Mouse (Mus musculus) neural tube, embryonic 14.5 days (tissue): ENCODE results near the gene B230307C23Rik. TPM values are rescaled to one million over a fixed set of nuclear protein-coding genes. Genes with fewer than 3 reads are reported as not detected.
"Not testable (repeated sequence)": the region's sequence is repeated elsewhere in the genome, so short reads cannot be mapped to it uniquely, and the experiment has no call there.

ENCODE experiments used
- ATAC-seq: fragments of 200-750 bp; cut with Nextera tagmentation; 2 replicates; pipeline ENCODE4 v1.8.0; 2017; ENCODE audit warnings: low read depth, mild to moderate bottlenecking, moderate TSS enrichment, moderate library complexity
- H3K27ac ChIP-seq: fragments of 300-500 bp; sonication (generic); 2 replicates; pipeline ENCODE4 v1.5.1; 2014; ENCODE audit warnings: low read depth, mild to moderate bottlenecking, control low read depth, low read length, moderate library complexity, mixed read lengths
- H3K27me3 ChIP-seq: fragments of 300-500 bp; sonication (generic); 2 replicates; pipeline ENCODE4 v1.6.1; 2014; ENCODE audit warnings: low read length; ENCODE audit not compliant: control insufficient read depth, insufficient read depth
- H3K36me3 ChIP-seq: fragments of 300-500 bp; sonication (generic); 2 replicates; pipeline ENCODE4 v1.6.1; 2014; ENCODE audit warnings: low read length, mixed read lengths; ENCODE audit not compliant: control insufficient read depth, insufficient read depth
- H3K4me1 ChIP-seq: fragments of 300-500 bp; sonication (generic); 2 replicates; pipeline ENCODE4 v1.6.1; 2014; ENCODE audit warnings: low read length; ENCODE audit not compliant: control insufficient read depth, insufficient read depth
- H3K4me2 ChIP-seq: fragments of 300-500 bp; sonication (generic); 2 replicates; pipeline ENCODE4 v1.6.1; 2014; ENCODE audit warnings: mild to moderate bottlenecking, low read depth, low read length, control low read depth
- H3K4me3 ChIP-seq: fragments of 300-500 bp; sonication (generic); 2 replicates; pipeline ENCODE4 v1.5.1; 2014; ENCODE audit warnings: low read depth, low read length, control low read depth, mixed read lengths
- H3K9ac ChIP-seq: fragments of 300-500 bp; sonication (generic); replicated peaks from 2 replicates; pipeline ENCODE4 v1.6.1; 2014; ENCODE audit warnings: low read depth, mild to moderate bottlenecking, control low read depth, low read length, mixed read lengths
- H3K9me3 ChIP-seq: fragments of 300-500 bp; sonication (generic); 2 replicates; pipeline ENCODE4 v1.6.1; 2016; ENCODE audit warnings: low read length; ENCODE audit not compliant: control insufficient read depth
- WGBS: fragments of 180-500 bp; shearing (Covaris S2); extraction: QIAGEN DNeasy Blood & Tissue Kit; methylation state at CpG from one replicate; pipeline ENCODE4 v1.1.7; 2014; 5-methylcytosine and 5-hydroxymethylcytosine counted together
- polyA plus RNA-seq: library from polyadenylated mRNA; unstranded; fragments of >200 nt; fragmentation: Nextera tagmentation; extraction: Ambion mirVana; gene quantifications from 2 replicates; pipeline ENCODE4 v1.2.1, GENCODE M21; 2014

Gene B230307C23Rik
- polyA plus RNA-seq, 1 experiment from 2014 or later, result 35.7 TPM

GRCm38 (mm10) chr16:97991517-97991916 lies 5.6 kb upstream of the B230307C23Rik start:
- Histone ChIP-seq H3K4me3 (no peak overlapping the region), H3K4me2 (no peak overlapping the region), H3K9ac (no peak overlapping the region), H3K9me3 (no peaks in the 10 kb centered on the region), H3K36me3 (no peaks in the 10 kb centered on the region), H3K4me1 (no peaks in the 10 kb centered on the region), H3K27me3 (no peaks in the 10 kb centered on the region), H3K27ac (no peak overlapping the region)
- 86% methylated on average over 2 of the region's 2 CpGs for WGBS
- no peak for ATAC-seq

- not testable (repeated sequence) for H3K4me1 ChIP-seq, H3K9ac ChIP-seq, H3K9me3 ChIP-seq, H3K4me2 ChIP-seq, H3K36me3 ChIP-seq, H3K27ac ChIP-seq, H3K4me3 ChIP-seq, ATAC-seq, H3K27me3 ChIP-seq
- 78% methylated on average over 3 of the region's 3 CpGs for WGBS
Observed at GRCm38 (mm10) chr16:97992477-97992876, 4.6 kb upstream of the B230307C23Rik start.

- Histone ChIP-seq H3K9ac (0 out of 2 replicates have a peak overlapping the region, but pooled peaks have one; percentile 11), H3K4me1 (0 out of 2 replicates have a peak, but pooled peaks cover 6% of the 10 kb centered on the region), H3K4me2 (peak overlapping the region; percentile 84), H3K36me3 (no peaks in the 10 kb centered on the region), H3K27ac (no peak overlapping the region), H3K4me3 (peak overlapping the region; percentile 48), H3K9me3 (no peaks in the 10 kb centered on the region), H3K27me3 (no peaks in the 10 kb centered on the region)
- WGBS, result 13% methylated on average over 1 of the region's 1 CpGs
- no peak for ATAC-seq
Observed at GRCm38 (mm10) chr16:97995849-97996615, 1.1 kb upstream of the B230307C23Rik start.

- Histone ChIP-seq H3K4me2 (peak overlapping the region; percentile 84), H3K27ac (peak overlapping the region; percentile 39; the same call in 1 of the 2 replicates), H3K4me3 (peak overlapping the region; percentile 48), H3K9ac (peak overlapping the region; percentile 51; the same call in 1 of the 2 replicates)
- H3K36me3 ChIP-seq, H3K4me1 ChIP-seq, H3K27me3 ChIP-seq, H3K9me3 ChIP-seq: not testable (repeated sequence)
- peak; percentile 83 for ATAC-seq
- under 1% methylated on average over 8 of the region's 8 CpGs for WGBS
Observed at GRCm38 (mm10) chr16:97997383-97997731, 242 bp downstream of the B230307C23Rik start.

- Histone ChIP-seq H3K36me3 (no peaks in the 10 kb centered on the region), H3K27me3 (no peaks in the 10 kb centered on the region), H3K4me3 (no peak overlapping the region), H3K4me2 (no peak overlapping the region), H3K27ac (no peak overlapping the region), H3K9ac (no peak overlapping the region), H3K4me1 (no peaks in the 10 kb centered on the region), H3K9me3 (peaks cover 7% of the 10 kb centered on the region; the same call in 1 of the 2 replicates)
- no peak for ATAC-seq
- 94% methylated on average over 3 of the region's 3 CpGs for WGBS
Observed at GRCm38 (mm10) chr16:98022081-98022480, 25.0 kb downstream of the B230307C23Rik start.

- Histone ChIP-seq H3K4me3 (no peak overlapping the region), H3K9ac (no peak overlapping the region), H3K27ac (no peak overlapping the region), H3K27me3 (no peaks in the 10 kb centered on the region), H3K4me2 (no peak overlapping the region), H3K4me1 (no peaks in the 10 kb centered on the region), H3K9me3 (peaks cover 7% of the 10 kb centered on the region; the same call in 1 of the 2 replicates), H3K36me3 (no peaks in the 10 kb centered on the region)
- 79% methylated on average over 2 of the region's 2 CpGs for WGBS
- no peak for ATAC-seq
Observed at GRCm38 (mm10) chr16:98022657-98023345, 25.7 kb downstream of the B230307C23Rik start.

GRCm38 (mm10) chr16:98026186-98026585 lies 29.1 kb downstream of the B230307C23Rik start:
- not testable (repeated sequence) for H3K4me2 ChIP-seq, H3K4me3 ChIP-seq, H3K36me3 ChIP-seq, H3K27me3 ChIP-seq, ATAC-seq, H3K9ac ChIP-seq, H3K27ac ChIP-seq, H3K4me1 ChIP-seq, H3K9me3 ChIP-seq
- WGBS, result 85% methylated on average over 8 of the region's 8 CpGs

- H3K4me2 ChIP-seq, H3K27me3 ChIP-seq, ATAC-seq, H3K9ac ChIP-seq, H3K9me3 ChIP-seq, H3K27ac ChIP-seq, H3K36me3 ChIP-seq, H3K4me3 ChIP-seq, H3K4me1 ChIP-seq: not testable (repeated sequence)
- WGBS, result 97% methylated on average over 2 of the region's 2 CpGs
Observed at GRCm38 (mm10) chr16:98034971-98035370, 37.9 kb downstream of the B230307C23Rik start.

GRCm38 (mm10) chr16:98041676-98042075 lies 44.6 kb downstream of the B230307C23Rik start:
- Histone ChIP-seq H3K4me2 (no peak overlapping the region), H3K9ac (no peak overlapping the region), H3K36me3 (no peaks in the 10 kb centered on the region), H3K9me3 (no peaks in the 10 kb centered on the region), H3K27me3 (no peaks in the 10 kb centered on the region), H3K4me1 (no peaks in the 10 kb centered on the region), H3K27ac (no peak overlapping the region), H3K4me3 (no peak overlapping the region)
- ATAC-seq, result no peak
- 81% methylated on average over 2 of the region's 2 CpGs for WGBS
